Mouse (Mus musculus) G1E (cell line): ENCODE results near the gene Hoxc12.

Experiments used
- CTCF ChIP-seq: IDR thresholded peaks from 2 replicates; pipeline ENCODE4 v1.5.1; 2012; ENCODE audit warnings: low read depth, low read length, inconsistent platforms, mixed read lengths
- GATA1 ChIP-seq: IDR thresholded peaks from 2 replicates; pipeline ENCODE4 v1.6.1; 2012; ENCODE audit warnings: borderline replicate concordance, low read length, inconsistent platforms, mixed read lengths

- no peak for TF ChIP-seq CTCF
- TF ChIP-seq GATA1, result no peak
Measured at GRCm38 (mm10) chr15:102953561-102953960, 17.0 kb downstream of the Hoxc12 start.
